Mouse (Mus musculus) liver, embryonic 12.5 days (tissue): ENCODE results near the gene Glyatl3. TPM values are rescaled to one million over a fixed set of nuclear protein-coding genes. Genes with fewer than 3 reads are reported as not detected.

Experiments used
- ATAC-seq: fragments of 200-750 bp; cut with Nextera tagmentation; 2 replicates; pipeline ENCODE4 v1.8.0; 2017; ENCODE audit warnings: moderate number of reproducible peaks, mild to moderate bottlenecking, moderate library complexity
- H3K27ac ChIP-seq: fragments of 300-500 bp; sonication (generic); 2 replicates; pipeline ENCODE4 v1.5.1; 2016; ENCODE audit warnings: mild to moderate bottlenecking
- H3K27me3 ChIP-seq: fragments of 300-500 bp; sonication (generic); replicated peaks from 2 replicates; pipeline ENCODE4 v1.6.1; 2016; ENCODE audit warnings: mild to moderate bottlenecking, moderate library complexity
- H3K36me3 ChIP-seq: fragments of 300-500 bp; sonication (generic); 2 replicates; pipeline ENCODE4 v1.6.1; 2016; ENCODE audit warnings: mild to moderate bottlenecking, moderate library complexity
- H3K4me1 ChIP-seq: fragments of 300-500 bp; sonication (generic); 2 replicates; pipeline ENCODE4 v1.6.1; 2016
- H3K4me2 ChIP-seq: fragments of 300-500 bp; sonication (generic); 2 replicates; pipeline ENCODE4 v1.6.1; 2016; ENCODE audit warnings: mild to moderate bottlenecking, moderate library complexity
- H3K4me3 ChIP-seq: fragments of 300-500 bp; sonication (generic); 2 replicates; pipeline ENCODE4 v1.5.1; 2016; ENCODE audit warnings: mild to moderate bottlenecking, moderate library complexity
- H3K9ac ChIP-seq: fragments of 300-500 bp; sonication (generic); 2 replicates; pipeline ENCODE4 v1.6.1; 2016; ENCODE audit warnings: mild to moderate bottlenecking, moderate library complexity
- H3K9me3 ChIP-seq: fragments of 300-500 bp; sonication (generic); replicated peaks from 2 replicates; pipeline ENCODE4 v1.6.1; 2016; ENCODE audit warnings: mild to moderate bottlenecking, moderate library complexity
- WGBS: fragments of 180-500 bp; shearing (Covaris S2); methylation state at CpG from one replicate; pipeline ENCODE4 v1.1.7; 2016; ENCODE audit not compliant: insufficient replicate concordance; 5-methylcytosine and 5-hydroxymethylcytosine counted together
- polyA plus RNA-seq: library from polyadenylated mRNA; unstranded; fragments of >200 nt; fragmentation: Nextera tagmentation; extraction: Ambion mirVana; gene quantifications from 2 replicates; pipeline ENCODE4 v1.2.1, GENCODE M21; 2016

The Glyatl3 gene
- not detected in 2 replicates for polyA plus RNA-seq

DNA sequence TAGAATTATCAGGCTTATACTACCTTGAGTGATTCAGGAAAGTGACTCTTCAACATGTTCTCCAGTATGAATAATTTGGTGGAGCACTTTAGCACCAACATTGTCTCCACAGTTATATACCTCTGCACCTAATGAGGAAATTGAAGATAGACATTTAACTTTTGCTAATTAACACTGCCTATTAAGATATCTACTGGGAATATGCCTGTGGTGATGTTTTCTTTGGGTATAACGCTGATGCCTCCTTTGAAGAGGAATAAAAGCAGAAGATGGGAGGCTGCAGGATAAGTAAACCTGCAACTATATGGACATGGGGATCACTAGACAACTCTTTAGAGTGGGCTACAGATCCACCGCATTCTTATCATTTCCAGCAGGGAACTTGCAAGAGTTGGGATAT, at the start of gene Glyatl3:
Gene Glyatl3, minus strand, starts transcription at position 101 of the 400 bp plus-strand sequence.
- Histone ChIP-seq H3K27me3 (no peaks in the 10 kb centered on the region), H3K9me3 (no peaks in the 10 kb centered on the region), H3K4me1 (no peaks in the 10 kb centered on the region), H3K9ac (no peak within 1 kb of the TSS), H3K4me2 (no peak within 1 kb of the TSS), H3K27ac (no peak within 1 kb of the TSS), H3K36me3 (no peaks in the 10 kb centered on the region), H3K4me3 (no peak within 1 kb of the TSS)
- WGBS, result 75% methylated on average over 2 of the region's 2 CpGs
- ATAC-seq, result no peak

- WGBS, result 69% methylated on average over 3 of the region's 3 CpGs
- ATAC-seq, result peak; percentile 32; the same call in 1 of the 2 replicates
Observed at GRCm38 (mm10) chr17:40948518-40948917, 34.4 kb upstream of the Glyatl3 start.

GRCm38 (mm10) chr17:40934420-40935231, 20.5 kb upstream of the Glyatl3 start, which contains the start of the genes Mut and Cenpq:
Gene Mut (plus strand): TSS chr17:40934685.
Gene Cenpq (minus strand): TSS chr17:40935047.
- Histone ChIP-seq H3K9ac (peak within 1 kb of the TSS; percentile 73), H3K27ac (peak within 1 kb of the TSS; percentile 92), H3K4me1 (peaks cover 15% of the 10 kb centered on the region), H3K9me3 (no peaks in the 10 kb centered on the region), H3K4me3 (peak within 1 kb of the TSS; percentile 70), H3K36me3 (peaks cover 33% of the 10 kb centered on the region), H3K27me3 (no peaks in the 10 kb centered on the region), H3K4me2 (peak within 1 kb of the TSS; percentile 69)
- peak; percentile 99 for ATAC-seq
- under 1% methylated on average over 50 of the region's 50 CpGs for WGBS

More at GRCm38 (mm10) chr17:40948518-40948917, 34.4 kb upstream of the Glyatl3 start:
- Histone ChIP-seq H3K27ac (no peak overlapping the region), H3K4me1 (no peaks in the 10 kb centered on the region), H3K4me3 (no peak overlapping the region), H3K9ac (no peak overlapping the region), H3K27me3 (no peaks in the 10 kb centered on the region), H3K4me2 (no peak overlapping the region), H3K9me3 (no peaks in the 10 kb centered on the region), H3K36me3 (peaks cover 60% of the 10 kb centered on the region)

DNA sequence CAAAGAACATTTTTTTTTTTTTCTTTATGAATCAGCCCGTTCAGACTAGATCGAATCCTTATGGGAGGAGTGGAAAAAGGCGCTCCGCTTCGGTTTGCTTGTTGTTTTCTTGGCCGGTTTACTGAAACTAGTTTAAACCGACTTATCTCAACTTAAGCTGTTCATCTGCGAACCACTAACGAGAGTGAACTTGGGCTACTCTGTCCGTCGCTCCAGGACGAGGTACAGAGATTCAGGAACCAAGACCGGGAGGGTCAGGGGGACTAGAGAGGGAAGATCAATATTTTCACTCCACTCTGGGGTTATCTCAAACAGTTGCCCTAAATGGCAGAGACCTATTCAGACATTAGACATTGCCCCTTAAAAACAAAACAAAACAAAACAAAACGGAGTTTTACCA, 19.8 kb upstream of the Glyatl3 start:
- peak; percentile 50 for ATAC-seq
- peak overlapping the region; percentile 69 for H3K4me2 ChIP-seq
- peak overlapping the region; percentile 73 for H3K9ac ChIP-seq
- peak overlapping the region; percentile 70 for H3K4me3 ChIP-seq
- peaks cover 40% of the 10 kb centered on the region for H3K36me3 ChIP-seq
- H3K9me3 ChIP-seq, result no peaks in the 10 kb centered on the region
- peak overlapping the region; percentile 85 for H3K27ac ChIP-seq
- WGBS, result 1% methylated on average over 14 of the region's 14 CpGs
- peaks cover 15% of the 10 kb centered on the region for H3K4me1 ChIP-seq
- H3K27me3 ChIP-seq, result no peaks in the 10 kb centered on the region

DNA sequence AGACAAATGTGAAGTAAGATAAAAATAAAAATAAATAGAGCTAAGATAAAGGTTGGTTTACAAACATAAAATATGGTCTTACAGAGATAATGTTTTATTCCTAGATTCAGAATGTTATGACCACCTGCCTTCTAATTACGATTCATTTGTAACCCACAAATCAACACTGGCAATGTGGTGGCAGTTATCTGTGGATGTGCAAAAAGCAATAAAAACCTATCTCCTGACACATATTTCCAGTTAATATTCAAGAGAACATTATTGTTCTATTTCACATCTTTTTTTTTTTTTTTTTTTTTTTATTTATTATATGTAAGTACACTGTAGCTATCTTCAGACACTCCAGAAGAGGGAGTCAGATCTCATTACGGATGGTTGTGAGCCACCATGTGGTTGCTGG, 1.3 kb upstream of the Glyatl3 start:
- H3K27ac ChIP-seq, result no peak overlapping the region
- no peaks in the 10 kb centered on the region for H3K9me3 ChIP-seq
- ATAC-seq, result no peak
- H3K4me1 ChIP-seq, result no peaks in the 10 kb centered on the region
- no peak overlapping the region for H3K9ac ChIP-seq
- H3K27me3 ChIP-seq, result no peaks in the 10 kb centered on the region
- no peak overlapping the region for H3K4me2 ChIP-seq
- WGBS, result 73% methylated on average over 2 of the region's 2 CpGs
- H3K4me3 ChIP-seq, result no peak overlapping the region
- no peaks in the 10 kb centered on the region for H3K36me3 ChIP-seq

DNA sequence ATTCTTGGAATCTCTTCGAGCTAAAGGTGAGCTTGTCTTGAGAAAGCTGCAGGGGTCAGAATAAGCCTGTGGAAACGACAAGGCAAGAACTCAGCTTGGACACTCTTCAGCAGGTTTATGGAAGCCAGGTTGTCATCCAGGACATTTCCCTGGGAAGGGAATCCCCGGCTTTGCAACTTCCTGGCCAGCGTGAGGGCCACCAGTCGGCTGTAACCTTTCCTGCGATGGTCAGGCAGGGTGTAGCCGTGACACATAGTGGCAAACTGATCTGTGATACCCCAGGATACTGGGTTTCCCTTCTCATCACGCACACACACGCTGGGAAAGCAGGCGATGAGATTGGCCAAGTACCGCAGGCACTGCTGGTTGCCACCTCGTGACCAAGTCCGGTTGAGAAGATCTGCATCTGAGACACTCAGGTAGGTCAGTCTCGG, 9.4 kb downstream of the Glyatl3 start:
- Histone ChIP-seq H3K27me3 (no peaks in the 10 kb centered on the region), H3K4me1 (peaks cover 16% of the 10 kb centered on the region), H3K4me2 (peak overlapping the region; percentile 38)

DNA sequence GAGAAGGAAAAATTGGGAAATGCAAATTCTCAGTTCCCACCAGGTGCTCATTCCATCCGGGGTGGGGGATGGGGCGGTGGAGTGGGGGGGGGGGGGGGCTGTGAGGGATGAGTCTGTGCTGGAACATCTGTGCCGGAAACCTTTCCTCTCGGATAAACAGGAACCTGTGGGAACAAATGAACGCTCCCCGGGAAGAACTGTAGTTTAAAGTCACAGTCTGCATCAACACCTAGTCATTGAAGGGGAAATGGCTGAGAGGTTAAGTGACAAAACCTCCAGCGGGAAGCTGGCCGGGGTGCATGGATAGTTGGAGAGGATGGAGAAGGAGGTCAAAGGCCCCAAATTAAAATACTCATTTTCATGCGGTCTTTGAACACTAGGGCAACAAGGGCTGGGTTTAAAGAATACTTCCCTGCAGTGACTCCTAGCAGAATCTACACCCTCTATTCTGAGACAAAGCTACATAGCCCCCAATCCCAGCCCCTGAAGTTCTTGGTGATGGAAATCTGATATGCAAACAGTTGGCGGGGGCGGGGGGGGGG, 10.0 kb downstream of the Glyatl3 start:
- Histone ChIP-seq H3K9ac (no peak overlapping the region), H3K27me3 (no peaks in the 10 kb centered on the region), H3K4me3 (no peak overlapping the region), H3K4me2 (peak overlapping the region; percentile 38; the same call in 1 of the 2 replicates), H3K36me3 (no peaks in the 10 kb centered on the region), H3K27ac (no peak overlapping the region), H3K4me1 (peaks cover 20% of the 10 kb centered on the region), H3K9me3 (no peaks in the 10 kb centered on the region)
- no peak for ATAC-seq
- WGBS, result 17% methylated on average over 11 of the region's 11 CpGs

More for the DNA sequence above, 9.4 kb downstream of the Glyatl3 start:
- H3K9me3 ChIP-seq, result no peaks in the 10 kb centered on the region
- H3K36me3 ChIP-seq, result no peaks in the 10 kb centered on the region
- no peak overlapping the region for H3K27ac ChIP-seq
- no peak for ATAC-seq
- no peak overlapping the region for H3K9ac ChIP-seq
- no peak overlapping the region; the same call in 1 of the 2 replicates for H3K4me3 ChIP-seq
- 8% methylated on average over 14 of the region's 14 CpGs for WGBS

DNA sequence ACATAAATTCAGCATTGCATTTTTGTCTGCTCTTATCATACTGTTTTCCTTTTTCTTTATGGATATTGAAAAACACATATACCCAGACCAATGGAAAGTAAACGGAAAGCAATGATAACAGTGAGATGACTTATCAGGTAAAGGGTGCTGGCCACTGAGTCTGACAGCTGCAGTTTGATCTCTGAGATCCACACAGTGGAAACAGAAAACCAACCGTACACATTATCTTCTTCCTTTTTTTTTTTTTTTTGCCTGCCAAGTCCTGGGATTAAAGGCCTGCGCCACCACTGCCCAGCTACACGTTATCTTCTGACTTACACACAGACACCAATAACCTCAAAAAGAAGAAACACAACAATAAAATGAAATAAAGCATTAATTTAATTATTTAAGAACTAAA, 10.8 kb downstream of the Glyatl3 start:
- no peaks in the 10 kb centered on the region for H3K36me3 ChIP-seq
- WGBS, result 13% methylated on average over 4 of the region's 4 CpGs
- ATAC-seq, result peak; percentile 55; the same call in 1 of the 2 replicates

DNA sequence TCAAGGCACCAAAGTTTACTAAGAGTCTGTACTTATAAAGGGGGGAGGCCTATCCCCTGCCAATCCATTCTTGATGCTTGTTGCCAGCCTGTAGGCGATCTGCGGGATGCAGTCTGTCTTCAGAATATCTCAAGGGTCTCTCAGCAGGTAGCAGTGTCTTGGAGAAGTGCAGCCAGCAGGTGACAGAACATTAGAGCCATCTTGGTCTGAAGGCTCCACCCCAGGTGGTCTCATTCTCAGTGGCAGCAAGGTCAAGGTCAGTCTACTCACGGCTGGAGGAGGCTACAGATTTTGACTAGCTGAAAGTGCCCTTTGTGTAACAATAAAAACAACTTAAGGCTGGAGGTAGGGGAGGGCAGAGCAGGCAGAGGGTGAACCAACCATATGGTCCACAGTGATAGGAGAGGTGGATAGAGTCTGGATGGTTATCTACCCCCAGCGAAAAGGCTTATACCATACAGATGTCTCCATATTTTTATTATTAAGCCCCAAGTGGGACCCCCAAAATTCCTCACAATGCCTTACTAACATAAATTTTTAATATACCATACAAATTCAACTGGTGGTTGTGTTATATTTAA, 14.3 kb downstream of the Glyatl3 start:
- H3K27me3 ChIP-seq, result no peaks in the 10 kb centered on the region
- H3K4me3 ChIP-seq, result no peak overlapping the region
- H3K36me3 ChIP-seq, result no peaks in the 10 kb centered on the region
- peaks cover 20% of the 10 kb centered on the region for H3K4me1 ChIP-seq
- 0 out of 2 replicates have a peak overlapping the region, but pooled peaks have one; percentile 0 for H3K27ac ChIP-seq
- 48% methylated on average over 4 of the region's 4 CpGs for WGBS
- H3K4me2 ChIP-seq, result peak overlapping the region; percentile 9
- H3K9me3 ChIP-seq, result no peaks in the 10 kb centered on the region
- H3K9ac ChIP-seq, result no peak overlapping the region
- peak; percentile 89 for ATAC-seq

More for the DNA sequence above, 10.8 kb downstream of the Glyatl3 start:
- Histone ChIP-seq H3K27me3 (no peaks in the 10 kb centered on the region), H3K4me2 (no peak overlapping the region), H3K4me1 (peaks cover 20% of the 10 kb centered on the region), H3K9ac (no peak overlapping the region), H3K27ac (no peak overlapping the region), H3K9me3 (no peaks in the 10 kb centered on the region), H3K4me3 (no peak overlapping the region)

- no peak for ATAC-seq
- Histone ChIP-seq H3K36me3 (no peaks in the 10 kb centered on the region), H3K9me3 (no peaks in the 10 kb centered on the region)
Observed at GRCm38 (mm10) chr17:40896863-40897262, 17.3 kb downstream of the Glyatl3 start.

GRCm38 (mm10) chr17:40887849-40888536, 26.2 kb downstream of the Glyatl3 start:
- peak; percentile 77 for ATAC-seq
- H3K4me3 ChIP-seq, result no peak overlapping the region
- 43% methylated on average over 4 of the region's 4 CpGs for whole genome bisulfite sequencing

More at GRCm38 (mm10) chr17:40896863-40897262, 17.3 kb downstream of the Glyatl3 start:
- WGBS, result 69% methylated on average over 1 of the region's 1 CpGs
- no peak overlapping the region for H3K4me2 ChIP-seq
- H3K9ac ChIP-seq, result no peak overlapping the region
- no peak overlapping the region for H3K27ac ChIP-seq
- H3K4me3 ChIP-seq, result no peak overlapping the region
- no peaks in the 10 kb centered on the region for H3K27me3 ChIP-seq
- peaks cover 8% of the 10 kb centered on the region for H3K4me1 ChIP-seq

More at GRCm38 (mm10) chr17:40887849-40888536, 26.2 kb downstream of the Glyatl3 start:
- Histone ChIP-seq H3K27me3 (no peaks in the 10 kb centered on the region), H3K27ac (no peak overlapping the region), H3K4me1 (peaks cover 6% of the 10 kb centered on the region), H3K4me2 (no peak overlapping the region), H3K36me3 (no peaks in the 10 kb centered on the region), H3K9me3 (no peaks in the 10 kb centered on the region), H3K9ac (no peak overlapping the region)
